Mouse (Mus musculus): ENCODE results near the gene Pola1.

- TF ChIP-seq CTCF (IDR thresholded peaks at IDR 0.05; ENCODE audit: control insufficient read depth, insufficient read depth, insufficient replicate concordance, low read depth, low read length) (no peak), POLR2A (IDR thresholded peaks at IDR 0.05; ENCODE audit: control insufficient read depth, low read depth, low read length) (no peak)
Measured at GRCm38 (mm10) chrX:93650738-93651137, 18.8 kb upstream of the Pola1 start.

All from testis, adult 2 months (tissue).